Mouse (Mus musculus) neural tube, embryonic 11.5 days (tissue): Measurements from ENCODE around the gene Lasp1. TPM values are rescaled to one million over a fixed set of nuclear protein-coding genes. Genes with fewer than 3 reads are reported as not detected.

ENCODE experiments used
- ATAC-seq: fragments of 200-750 bp; cut with Nextera tagmentation; 2 replicates; pipeline ENCODE4 v1.8.0; 2017; ENCODE audit warnings: moderate number of reproducible peaks, mild to moderate bottlenecking, moderate TSS enrichment, moderate library complexity; ENCODE audit not compliant: insufficient read depth, low FRiP score, low TSS enrichment
- DNase-seq: peaks from one replicate; pipeline ENCODE4 v3.0.0-alpha.2; 2015; ENCODE audit warnings: low spot score
- H3K27ac ChIP-seq: fragments of 300-500 bp; sonication (generic); 2 replicates; pipeline ENCODE4 v1.5.1; 2014; ENCODE audit warnings: low read depth, mild to moderate bottlenecking, low read length
- H3K27me3 ChIP-seq: fragments of 300-500 bp; sonication (generic); 2 replicates; pipeline ENCODE4 v1.6.1; 2014; ENCODE audit warnings: mild to moderate bottlenecking, low read length, mixed read lengths; ENCODE audit not compliant: control insufficient read depth, insufficient read depth
- H3K36me3 ChIP-seq: fragments of 300-500 bp; sonication (generic); 2 replicates; pipeline ENCODE4 v1.6.1; 2014; ENCODE audit warnings: mild to moderate bottlenecking, low read length, moderate library complexity, mixed read lengths; ENCODE audit not compliant: control insufficient read depth, insufficient read depth
- H3K4me1 ChIP-seq: fragments of 300-500 bp; sonication (generic); 2 replicates; pipeline ENCODE4 v1.6.1; 2014; ENCODE audit warnings: low read length, mixed read lengths; ENCODE audit not compliant: control insufficient read depth, insufficient read depth
- H3K4me2 ChIP-seq: fragments of 300-500 bp; sonication (generic); 2 replicates; pipeline ENCODE4 v1.6.1; 2014; ENCODE audit warnings: low read depth, mild to moderate bottlenecking, moderate library complexity
- H3K4me3 ChIP-seq: fragments of 300-500 bp; sonication (generic); 2 replicates; pipeline ENCODE4 v1.5.1; 2014; ENCODE audit warnings: low read depth, low read length
- H3K9ac ChIP-seq: fragments of 300-500 bp; sonication (generic); 2 replicates; pipeline ENCODE4 v1.6.1; 2014; ENCODE audit warnings: mild to moderate bottlenecking, low read length
- H3K9me3 ChIP-seq: fragments of 300-500 bp; sonication (generic); 2 replicates; pipeline ENCODE4 v1.6.1; 2016; ENCODE audit warnings: low read length; ENCODE audit not compliant: control insufficient read depth
- WGBS: fragments of 180-500 bp; shearing (Covaris S2); extraction: QIAGEN DNeasy Blood & Tissue Kit; methylation state at CpG from one replicate; pipeline ENCODE4 v1.1.7; 2014; 5-methylcytosine and 5-hydroxymethylcytosine counted together
- polyA plus RNA-seq: library from polyadenylated mRNA; unstranded; fragments of >200 nt; fragmentation: Nextera tagmentation; extraction: Ambion mirVana; gene quantifications from 2 replicates; pipeline ENCODE4 v1.2.1, GENCODE M21; 2014

The Lasp1 gene
- polyA plus RNA-seq, 1 experiment from 2014 or later = 73.1 TPM

GRCm38 (mm10) chr11:97811569-97812362 is 13.0 kb downstream of the Lasp1 start:
- H3K9me3 ChIP-seq = no peaks in the 10 kb centered on the region
- DNase-seq (no peak), ATAC-seq (no peak)
- no peaks in the 10 kb centered on the region for H3K27me3 ChIP-seq
- H3K9ac ChIP-seq = no peak overlapping the region; the same call in 1 of the 2 replicates
- H3K36me3 ChIP-seq = no peaks in the 10 kb centered on the region; the same call in 1 of the 2 replicates
- peaks cover 54% of the 10 kb centered on the region for H3K4me1 ChIP-seq
- H3K4me2 ChIP-seq = peak overlapping the region; percentile 32
- WGBS = 47% methylated on average over 9 of the region's 13 CpGs
- no peak overlapping the region for H3K4me3 ChIP-seq
- H3K27ac ChIP-seq = peak overlapping the region; percentile 80

GRCm38 (mm10) chr11:97812491-97812921 is 13.7 kb downstream of the Lasp1 start:
- H3K36me3 ChIP-seq = no peaks in the 10 kb centered on the region; the same call in 1 of the 2 replicates
- no peak overlapping the region for H3K4me3 ChIP-seq
- H3K27me3 ChIP-seq = no peaks in the 10 kb centered on the region
- H3K9ac ChIP-seq = peak overlapping the region; percentile 22; the same call in 1 of the 2 replicates
- H3K27ac ChIP-seq = peak overlapping the region; percentile 80
- peak overlapping the region; percentile 32 for H3K4me2 ChIP-seq
- no peaks in the 10 kb centered on the region for H3K9me3 ChIP-seq
- H3K4me1 ChIP-seq = peaks cover 58% of the 10 kb centered on the region
- WGBS = 20% methylated on average over 3 of the region's 3 CpGs
- ATAC-seq = peak; percentile 68
- DNase-seq = peak; percentile 75

- WGBS = 68% methylated on average over 7 of the region's 7 CpGs
- Histone ChIP-seq H3K4me3 (no peak overlapping the region), H3K27me3 (no peaks in the 10 kb centered on the region), H3K4me1 (peaks cover 56% of the 10 kb centered on the region), H3K36me3 (no peaks in the 10 kb centered on the region; the same call in 1 of the 2 replicates), H3K4me2 (0 out of 2 replicates have a peak overlapping the region, but pooled peaks have one; percentile 32), H3K9ac (peak overlapping the region; percentile 22; the same call in 1 of the 2 replicates), H3K9me3 (no peaks in the 10 kb centered on the region), H3K27ac (peak overlapping the region; percentile 80; the same call in 1 of the 2 replicates)
- ATAC-seq (peak; percentile 16; the same call in 1 of the 2 replicates), DNase-seq (no peak)
Observed at GRCm38 (mm10) chr11:97813085-97813484, 14.3 kb downstream of the Lasp1 start.

GRCm38 (mm10) chr11:97813746-97814515 is 15.1 kb downstream of the Lasp1 start:
- Histone ChIP-seq H3K36me3 (no peaks in the 10 kb centered on the region; the same call in 1 of the 2 replicates), H3K4me1 (peaks cover 57% of the 10 kb centered on the region), H3K27ac (no peak overlapping the region), H3K4me2 (no peak overlapping the region), H3K9me3 (no peaks in the 10 kb centered on the region), H3K27me3 (no peaks in the 10 kb centered on the region), H3K9ac (no peak overlapping the region), H3K4me3 (no peak overlapping the region)
- WGBS = 83% methylated on average over 17 of the region's 17 CpGs
- no peak for DNase-seq
- ATAC-seq = no peak

- H3K27ac ChIP-seq = no peak overlapping the region
- ATAC-seq (no peak), DNase-seq (no peak)
- no peaks in the 10 kb centered on the region; the same call in 1 of the 2 replicates for H3K36me3 ChIP-seq
- 89% methylated on average over 11 of the region's 11 CpGs for WGBS
- H3K9ac ChIP-seq = no peak overlapping the region
- H3K9me3 ChIP-seq = no peaks in the 10 kb centered on the region
- H3K27me3 ChIP-seq = no peaks in the 10 kb centered on the region
- no peak overlapping the region for H3K4me3 ChIP-seq
- peaks cover 51% of the 10 kb centered on the region for H3K4me1 ChIP-seq
- H3K4me2 ChIP-seq = no peak overlapping the region
Observed at GRCm38 (mm10) chr11:97815736-97816135, 16.9 kb downstream of the Lasp1 start.

GRCm38 (mm10) chr11:97816176-97816575 is 17.4 kb downstream of the Lasp1 start:
- Histone ChIP-seq H3K27me3 (no peaks in the 10 kb centered on the region), H3K27ac (no peak overlapping the region), H3K4me1 (peaks cover 47% of the 10 kb centered on the region), H3K9ac (no peak overlapping the region), H3K9me3 (no peaks in the 10 kb centered on the region), H3K36me3 (no peaks in the 10 kb centered on the region; the same call in 1 of the 2 replicates), H3K4me3 (no peak overlapping the region), H3K4me2 (no peak overlapping the region)
- 80% methylated on average over 5 of the region's 5 CpGs for WGBS
- ATAC-seq (no peak), DNase-seq (no peak)

- DNase-seq = no peak
- no peak for ATAC-seq
- H3K27ac ChIP-seq = no peak overlapping the region
- no peaks in the 10 kb centered on the region for H3K9me3 ChIP-seq
- peaks cover 40% of the 10 kb centered on the region for H3K4me1 ChIP-seq
- WGBS = 52% methylated on average over 9 of the region's 9 CpGs
- no peaks in the 10 kb centered on the region for H3K27me3 ChIP-seq
- no peaks in the 10 kb centered on the region; the same call in 1 of the 2 replicates for H3K36me3 ChIP-seq
- no peak overlapping the region for H3K4me3 ChIP-seq
- H3K4me2 ChIP-seq = no peak overlapping the region
- no peak overlapping the region for H3K9ac ChIP-seq
Observed at GRCm38 (mm10) chr11:97816916-97817315, 18.1 kb downstream of the Lasp1 start.

- ATAC-seq = no peak
- 52% methylated on average over 5 of the region's 5 CpGs for WGBS
- no peak for DNase-seq
- Histone ChIP-seq H3K27ac (no peak overlapping the region), H3K4me2 (no peak overlapping the region), H3K9me3 (no peaks in the 10 kb centered on the region), H3K36me3 (no peaks in the 10 kb centered on the region; the same call in 1 of the 2 replicates), H3K4me3 (no peak overlapping the region), H3K4me1 (peaks cover 35% of the 10 kb centered on the region), H3K27me3 (no peaks in the 10 kb centered on the region), H3K9ac (no peak overlapping the region)
Observed at GRCm38 (mm10) chr11:97817379-97817778, 18.6 kb downstream of the Lasp1 start.
